Mouse (Mus musculus) embryo, embryonic 9.5 days (tissue): Measurements from ENCODE around the gene Bms1.

Experiments
- DNase-seq: peaks from one replicate; pipeline ENCODE4 v3.0.0-alpha.2; 2017; ENCODE audit errors: extremely low spot score

Bms1 gene

GRCm38 (mm10) chr6:118366196-118366595, 53.1 kb downstream of the Bms1 start:
- DNase-seq = no peak

DNA sequence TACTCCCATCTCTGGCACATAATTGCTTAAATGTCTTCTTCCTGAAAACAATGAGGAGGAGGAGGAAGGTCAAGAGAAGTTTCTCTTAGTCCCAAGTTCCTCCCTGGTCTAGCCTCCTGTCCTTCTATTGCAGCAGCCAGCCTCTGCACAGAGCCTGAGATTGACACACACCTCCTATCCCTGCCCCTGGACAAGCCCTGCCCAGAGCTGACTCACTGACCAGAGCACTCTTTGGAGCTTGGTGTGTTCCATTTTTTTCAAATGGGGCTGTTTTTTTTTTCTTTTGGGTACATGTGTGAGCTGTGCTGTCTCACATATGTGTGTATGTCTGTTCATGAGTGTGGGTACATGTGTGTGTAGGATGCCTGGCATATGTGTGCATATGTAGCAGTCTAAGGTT, 53.5 kb downstream of the Bms1 start:
- DNase-seq = no peak

GRCm38 (mm10) chr6:118350342-118350741, 68.9 kb downstream of the Bms1 start:
- no peak for DNase-seq

- DNase-seq = no peak
These were observed 71.1 kb downstream of the Bms1 start for GRCm38 (mm10) chr6:118348186-118348585.

- no peak for DNase-seq
These were observed 72.0 kb downstream of the Bms1 start for GRCm38 (mm10) chr6:118347291-118347690.

- DNase-seq = no peak
These were observed 77.3 kb downstream of the Bms1 start for GRCm38 (mm10) chr6:118341861-118342485.

- no peak for DNase-seq
These were observed 81.6 kb downstream of the Bms1 start for GRCm38 (mm10) chr6:118337660-118338059.

GRCm38 (mm10) chr6:118336541-118337480, 82.5 kb downstream of the Bms1 start:
- DNase-seq = no peak

- no peak for DNase-seq
These were observed 83.3 kb downstream of the Bms1 start for GRCm38 (mm10) chr6:118335934-118336450.

- DNase-seq = no peak
These were observed 85.4 kb downstream of the Bms1 start for GRCm38 (mm10) chr6:118333861-118334260.
